Mouse (Mus musculus) bone marrow macrophage, adult 2 months (primary cell): Measurements from ENCODE around the gene Golph3. TPM values are rescaled to one million over a fixed set of nuclear protein-coding genes. Genes with fewer than 3 reads are reported as not detected.

ENCODE experiments used
- H3K27ac ChIP-seq: 2 replicates; pipeline ENCODE4 v1.5.1; 2012; ENCODE audit warnings: low read depth, low read length; ENCODE audit not compliant: insufficient read depth
- H3K4me1 ChIP-seq: 2 replicates; pipeline ENCODE4 v1.6.1; 2012; ENCODE audit warnings: low read length; ENCODE audit not compliant: control insufficient read depth, insufficient read depth
- H3K4me3 ChIP-seq: 2 replicates; pipeline ENCODE4 v1.5.1; 2012; ENCODE audit warnings: mild to moderate bottlenecking, low read length, moderate library complexity; ENCODE audit not compliant: insufficient read depth
- CTCF ChIP-seq: IDR thresholded peaks from 2 replicates; pipeline ENCODE4 v1.5.1; 2012; ENCODE audit warnings: low read depth, mild to moderate bottlenecking, low read length, moderate library complexity
- POLR2A ChIP-seq: IDR thresholded peaks from 2 replicates; pipeline ENCODE4 v1.6.1; 2012; ENCODE audit warnings: mild to moderate bottlenecking, low read depth, low read length, borderline replicate concordance
- polyA plus RNA-seq: library from polyadenylated mRNA; stranded (reverse); fragments of >200 nt; gene quantifications from 2 replicates; pipeline ENCODE4 v1.2.4, GENCODE M21; 2012; ENCODE audit not compliant: missing spikeins, insufficient read depth, insufficient read length

Gene Golph3
- polyA plus RNA-seq, 1 experiment, result 99.3 TPM

GRCm38 (mm10) chr15:12377800-12378199 lies 56.5 kb downstream of the Golph3 start:
- H3K27ac ChIP-seq, result no peak overlapping the region
- no peak overlapping the region for H3K4me3 ChIP-seq
- no peak for TF ChIP-seq CTCF
- TF ChIP-seq POLR2A, result no peak
- H3K4me1 ChIP-seq, result peaks cover 2% of the 10 kb centered on the region; the same call in 1 of the 2 replicates

GRCm38 (mm10) chr15:12380057-12380456 lies 58.8 kb downstream of the Golph3 start:
- H3K4me1 ChIP-seq, result peaks cover 2% of the 10 kb centered on the region; the same call in 1 of the 2 replicates
- H3K27ac ChIP-seq, result no peak overlapping the region
- TF ChIP-seq CTCF (no peak), POLR2A (no peak)
- H3K4me3 ChIP-seq, result no peak overlapping the region

GRCm38 (mm10) chr15:12380548-12380947 lies 59.3 kb downstream of the Golph3 start:
- peak; percentile 69 for TF ChIP-seq CTCF
- TF ChIP-seq POLR2A, result no peak
- no peak overlapping the region for H3K4me3 ChIP-seq

GRCm38 (mm10) chr15:12384679-12385078 lies 63.4 kb downstream of the Golph3 start:
- H3K27ac ChIP-seq, result no peak overlapping the region
- TF ChIP-seq CTCF, result no peak
- TF ChIP-seq POLR2A, result no peak
- H3K4me3 ChIP-seq, result no peak overlapping the region
- H3K4me1 ChIP-seq, result no peaks in the 10 kb centered on the region

More at GRCm38 (mm10) chr15:12380548-12380947, 59.3 kb downstream of the Golph3 start:
- Histone ChIP-seq H3K4me1 (peaks cover 2% of the 10 kb centered on the region; the same call in 1 of the 2 replicates), H3K27ac (no peak overlapping the region)

GRCm38 (mm10) chr15:12388726-12389489 lies 67.7 kb downstream of the Golph3 start:
- Histone ChIP-seq H3K4me1 (no peaks in the 10 kb centered on the region), H3K4me3 (no peak overlapping the region)
- TF ChIP-seq CTCF, result no peak
- TF ChIP-seq POLR2A, result no peak

GRCm38 (mm10) chr15:12394758-12395157 lies 73.5 kb downstream of the Golph3 start:
- TF ChIP-seq POLR2A, result no peak
- no peak for TF ChIP-seq CTCF
- Histone ChIP-seq H3K27ac (no peak overlapping the region), H3K4me1 (no peaks in the 10 kb centered on the region), H3K4me3 (no peak overlapping the region)

More at GRCm38 (mm10) chr15:12388726-12389489, 67.7 kb downstream of the Golph3 start:
- no peak overlapping the region for H3K27ac ChIP-seq

- no peak overlapping the region for H3K4me3 ChIP-seq
- H3K4me1 ChIP-seq, result no peaks in the 10 kb centered on the region
- no peak for TF ChIP-seq POLR2A
- no peak for TF ChIP-seq CTCF
- H3K27ac ChIP-seq, result no peak overlapping the region
Measured at GRCm38 (mm10) chr15:12397032-12397431, 75.8 kb downstream of the Golph3 start.

Other genes with a start within 250 kb of the Golph3 start
- 59.0 and 60.8 TPM in 2 replicates for gene Zfr, start 203.6 kb upstream of the Golph3 start, polyA plus RNA-seq
- gene Mtmr12, start 116.4 kb upstream of the Golph3 start, polyA plus RNA-seq, result 28.8 and 30.0 TPM in 2 replicates
- not detected in 2 replicates for gene 1810049J17Rik, start 449 bp downstream of the Golph3 start, polyA plus RNA-seq